Mouse (Mus musculus): ENCODE results near the gene Aqp3. TPM values are rescaled to one million over a fixed set of nuclear protein-coding genes. Genes with fewer than 3 reads are reported as not detected.

The Aqp3 gene
- polyA plus RNA-seq, 1 experiment, result 3.4 TPM

DNA sequence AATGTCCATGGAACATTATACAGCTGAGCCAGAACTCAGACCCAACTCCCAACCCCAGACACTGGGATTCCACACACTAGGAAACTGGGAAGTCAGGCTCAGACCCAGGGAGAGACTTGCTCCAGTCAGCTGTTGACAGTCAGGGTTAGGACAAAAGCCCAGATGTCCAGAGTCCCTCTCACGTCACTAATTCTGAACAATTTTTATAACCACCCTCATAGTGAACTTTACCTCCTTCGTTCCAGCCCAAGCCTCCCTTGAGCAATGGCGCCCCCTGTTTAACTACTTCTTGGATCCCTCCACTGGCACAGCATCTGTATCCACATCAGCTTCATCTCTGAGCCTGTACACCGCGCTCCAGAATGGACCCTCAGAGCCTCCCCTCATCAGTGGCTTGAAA, 54.0 kb downstream of the Aqp3 start:
- no peak overlapping the region for H3K4me3 ChIP-seq (ENCODE audit: extremely low read depth, insufficient read depth, insufficient read length)
- H3K4me1 ChIP-seq (ENCODE audit: control insufficient read depth, insufficient read depth, insufficient read length), result no peaks in the 10 kb centered on the region
- no peak for DNase-seq (ENCODE audit: low read depth in 1 of 2, low spot score in 2 of 2)
- no peak overlapping the region for H3K27ac ChIP-seq (ENCODE audit: insufficient read depth, low read length)
- H3K27me3 ChIP-seq (ENCODE audit: control insufficient read depth, insufficient read depth, low read length), result no peaks in the 10 kb centered on the region
- 86% methylated on average over 5 of the region's 5 CpGs for WGBS
- TF ChIP-seq CTCF (IDR thresholded peaks at IDR 0.05; ENCODE audit: extremely low read depth, insufficient read depth, insufficient read length, insufficient replicate concordance) (no peak), POLR2A (IDR thresholded peaks at IDR 0.05; ENCODE audit: low read depth, low read length) (no peak)
- no peaks in the 10 kb centered on the region for H3K36me3 ChIP-seq (ENCODE audit: control insufficient read depth, insufficient read depth, low read length)

DNA sequence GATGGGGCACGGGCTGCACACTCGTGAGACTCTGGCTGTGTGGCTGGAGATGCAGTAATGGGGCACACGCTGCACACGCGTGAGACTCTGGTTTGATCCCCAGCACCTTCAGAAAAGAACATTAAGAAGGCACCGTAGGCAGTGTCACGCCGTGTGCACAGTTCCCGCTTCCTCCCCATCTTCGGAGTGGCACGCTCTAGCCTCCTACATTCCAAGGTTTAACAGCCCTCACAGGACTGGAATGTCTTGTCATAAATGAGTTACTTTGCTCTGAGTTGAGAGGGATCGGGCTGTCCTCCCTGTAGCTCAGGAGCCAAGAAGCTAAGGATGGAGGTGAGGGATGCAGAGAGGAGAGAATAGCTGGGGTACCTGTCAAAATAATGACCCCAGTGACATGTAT, 55.1 kb downstream of the Aqp3 start:
- Histone ChIP-seq H3K4me1 (ENCODE audit: control insufficient read depth, insufficient read depth, insufficient read length) (no peaks in the 10 kb centered on the region), H3K4me3 (ENCODE audit: extremely low read depth, insufficient read depth, insufficient read length) (no peak overlapping the region), H3K27ac (ENCODE audit: insufficient read depth, low read length) (no peak overlapping the region), H3K36me3 (ENCODE audit: control insufficient read depth, insufficient read depth, low read length) (no peaks in the 10 kb centered on the region), H3K27me3 (ENCODE audit: control insufficient read depth, insufficient read depth, low read length) (no peaks in the 10 kb centered on the region)
- 90% methylated on average over 12 of the region's 12 CpGs for WGBS
- TF ChIP-seq POLR2A (IDR thresholded peaks at IDR 0.05; ENCODE audit: low read depth, low read length) (no peak), CTCF (IDR thresholded peaks at IDR 0.05; ENCODE audit: extremely low read depth, insufficient read depth, insufficient read length, insufficient replicate concordance) (no peak)
- DNase-seq (ENCODE audit: low read depth in 1 of 2, low spot score in 2 of 2), result no peak

Other genes with a start within 250 kb of the Aqp3 start
- gene B4galt1, start 244.2 kb downstream of the Aqp3 start, polyA plus RNA-seq (2012; rRNA removed), result 24.6 and 37.4 TPM in 2 replicates
- not detected in 2 replicates for gene Spink4, start 178.1 kb downstream of the Aqp3 start, polyA plus RNA-seq (2012; rRNA removed)
- 43.8 and 76.3 TPM in 2 replicates for gene Bag1, start 149.9 kb downstream of the Aqp3 start, polyA plus RNA-seq (2012; rRNA removed)
- 5.8 and 6.2 TPM in 2 replicates for gene Chmp5, start 149.8 kb downstream of the Aqp3 start, polyA plus RNA-seq (2012; rRNA removed)
- gene Nfx1, start 127.3 kb downstream of the Aqp3 start, polyA plus RNA-seq (2012; rRNA removed), result 23.4 and 27.5 TPM in 2 replicates
- 0.07 and 0.14 TPM in 2 replicates for gene Aqp7, start 50.0 kb downstream of the Aqp3 start, polyA plus RNA-seq (2012; rRNA removed)
- 30.4 and 38.3 TPM in 2 replicates for gene Nol6, start 26.3 kb upstream of the Aqp3 start, polyA plus RNA-seq (2012; rRNA removed)
- 28.5 and 30.3 TPM in 2 replicates for gene Ube2r2, start 37.6 kb upstream of the Aqp3 start, polyA plus RNA-seq (2012; rRNA removed)
- 67.6 and 91.4 TPM in 2 replicates for gene Ubap2, start 177.0 kb upstream of the Aqp3 start, polyA plus RNA-seq (2012; rRNA removed)
- gene Dcaf12, start 216.7 kb upstream of the Aqp3 start, polyA plus RNA-seq (2012; rRNA removed), result 35.4 and 44.6 TPM in 2 replicates

All from spleen, adult 2 months (tissue).